In genomic region chr3:20132731-20133130, GRCm38 (mm10) we compare ENCODE assay signal across 16 mouse cellular contexts. TPM values are rescaled to one million over a fixed set of nuclear protein-coding genes. Genes with fewer than 3 reads are reported as not detected.
A peak's percentile ranks its signal among the peaks of the same experiment; 100 is the strongest.
DNase-seq lines count a peak whose midpoint lies in the region; ATAC-seq and TF ChIP-seq lines count a peak whose summit lies in the region.
"Had no signal": no experiment of that assay in that cellular context is flagged by ENCODE, and none has a peak within 500 bp of the region (broad histone marks: within the 10 kb centered on the region; RNA-seq: fewer than 3 reads in every experiment).

No protein-coding gene starts in this region.

- peaks cover 11% of the 10 kb centered on the region; the same call in 1 of the 2 replicates for H3K36me3 ChIP-seq in lung, postnatal 0 days (ENCODE audit: insufficient read depth, low read length)
- H3K36me3 ChIP-seq: hindbrain, embryonic 15.5 days had no signal

- no peak overlapping the region for H3K4me3 ChIP-seq in brown adipose tissue, adult 24 weeks (ENCODE audit: insufficient read depth, low read depth, low read length)
- no peak overlapping the region for H3K4me3 ChIP-seq in lung, postnatal 0 days (ENCODE audit: low read depth, low read length)
- H3K4me3 ChIP-seq: embryonic facial prominence, embryonic 13.5 days; forebrain, embryonic 13.5 days; hindbrain, embryonic 15.5 days; megakaryocyte, embryonic 14.5 days had no signal

- H3K9ac ChIP-seq in lung, postnatal 0 days (replicated peaks; ENCODE audit: low read depth), result no peak overlapping the region
- H3K9ac ChIP-seq: embryonic facial prominence, embryonic 13.5 days; forebrain, embryonic 13.5 days; hindbrain, embryonic 15.5 days had no signal

- no peak for TF ChIP-seq CTCF in lung, postnatal 0 days (IDR thresholded peaks at IDR 0.05)

- DNase-seq in heart, adult 9 months (ENCODE audit: low spot score in 2 of 2), result peak; percentile 20 to 26
- no peak for DNase-seq in heart, postnatal 36 days
- peak; percentile 83 for DNase-seq in NIH3T3 (ENCODE audit: low read depth)
- DNase-seq in lung, postnatal 0 days (ENCODE audit: low spot score), result peak; percentile 93
- no peak for DNase-seq in frontal cortex, postnatal 25 days (ENCODE audit: low spot score in 2 of 2)
- DNase-seq: cerebellum, postnatal 14 days; spleen, adult 18-20 months; thymus, postnatal 14 days had no signal

- intact Hi-C loops in heart, postnatal 36 days (cut with DNase I), result no loop called here

- no peaks in the 10 kb centered on the region for H3K27me3 ChIP-seq in lung, postnatal 0 days (replicated peaks; ENCODE audit: insufficient read depth, low read length)
- H3K27me3 ChIP-seq: CH12.LX; embryonic facial prominence, embryonic 13.5 days; forebrain, embryonic 13.5 days; hindbrain, embryonic 15.5 days; megakaryocyte, embryonic 14.5 days had no signal

- TF ChIP-seq EP300 in lung, postnatal 0 days (IDR thresholded peaks at IDR 0.05), result 0 out of 2 replicates have a peak, but pooled peaks have one; percentile 10

- H3K27ac ChIP-seq in brown adipose tissue, adult 24 weeks (replicated peaks; ENCODE audit: low read depth, low read length), result 0 out of 2 replicates have a peak overlapping the region, but pooled peaks have one; percentile 28
- H3K27ac ChIP-seq in lung, postnatal 0 days (ENCODE audit: low read length), result peak overlapping the region; percentile 64; the same call in 1 of the 2 replicates
- H3K27ac ChIP-seq: embryonic facial prominence, embryonic 13.5 days; forebrain, embryonic 13.5 days; hindbrain, embryonic 15.5 days had no signal

- H3K9me3 ChIP-seq in lung, postnatal 0 days (ENCODE audit: low read length), result no peaks in the 10 kb centered on the region
- H3K9me3 ChIP-seq: embryonic facial prominence, embryonic 13.5 days; forebrain, embryonic 13.5 days; hindbrain, embryonic 15.5 days; megakaryocyte, embryonic 14.5 days had no signal

- H3K4me1 ChIP-seq in brown adipose tissue, adult 24 weeks (ENCODE audit: control insufficient read depth, insufficient read depth, insufficient read length, low read length), result peaks cover 23% of the 10 kb centered on the region
- H3K4me1 ChIP-seq in lung, postnatal 0 days (ENCODE audit: insufficient read depth, low read depth, low read length), result no peaks in the 10 kb centered on the region; the same call in 1 of the 2 replicates
- H3K4me1 ChIP-seq: embryonic facial prominence, embryonic 13.5 days; forebrain, embryonic 13.5 days; hindbrain, embryonic 15.5 days had no signal

- no peak overlapping the region for H3K4me2 ChIP-seq in lung, postnatal 0 days (replicated peaks; ENCODE audit: low read depth, low read length)
- H3K4me2 ChIP-seq: embryonic facial prominence, embryonic 13.5 days; forebrain, embryonic 13.5 days; hindbrain, embryonic 15.5 days; liver, embryonic 11.5 days had no signal

- WGBS in lung, postnatal 0 days, result 71% methylated on average over 1 of the region's 1 CpGs

- 0 out of 2 replicates have a peak, but pooled peaks have one; percentile 3 for ATAC-seq in lung, postnatal 0 days
- no peak for ATAC-seq in megakaryocyte, adult 5-6 weeks (ENCODE audit: poor library complexity, severe bottlenecking)
- ATAC-seq: forebrain, embryonic 13.5 days had no signal

RNA-seq across cellular contexts. Expression of gene Gyg, which starts 22.4 kb away (rescaled TPM):
- 100 to 1,000 TPM; 151 to 158 TPM for total RNA-seq in heart, postnatal 36 days (2021)
- 134 and 170 TPM in 2 replicates for polyA plus RNA-seq in brown adipose tissue, adult 24 weeks (2012; ENCODE audit: insufficient read depth, insufficient read length, missing spikeins)
- 359 and 383 TPM in 2 replicates for polyA plus RNA-seq in lung, postnatal 0 days (2015; fragmentation: Nextera tagmentation; extraction: Ambion mirVana)
- total RNA-seq in megakaryocyte, adult 5-6 weeks (2015), result 190 and 197 TPM in 2 replicates
- 64.1 and 69.4 TPM in 2 replicates for total RNA-seq in megakaryocyte, adult 5-6 weeks (2017)

Comparison
In these comparisons a context has a peak if more than half of its experiments do, and no peak if none do; other contexts are left out.
1. DNase-seq: peak in heart, adult 9 months (2 of 2), NIH3T3 (single experiment) and lung, postnatal 0 days (single experiment); none in heart, postnatal 36 days (0 of 2) and frontal cortex, postnatal 25 days (0 of 2).